8 mouse cellular contexts compared by ENCODE assay signal in genomic region chr6:145934697-145935240, GRCm38 (mm10). TPM values are rescaled to one million over a fixed set of nuclear protein-coding genes. Genes with fewer than 3 reads are reported as not detected.
DNase-seq lines count a peak whose midpoint lies in the region; ATAC-seq and TF ChIP-seq lines count a peak whose summit lies in the region.
"Had no signal": no experiment of that assay in that cellular context is flagged by ENCODE, and none has a peak within 500 bp of the region (broad histone marks: within the 10 kb centered on the region; RNA-seq: fewer than 3 reads in every experiment).

No protein-coding gene starts in this region.

- no peak for TF ChIP-seq POLR2A in spleen, adult 2 months (IDR thresholded peaks at IDR 0.05; ENCODE audit: low read depth, low read length)

- TF ChIP-seq CTCF in spleen, adult 2 months (IDR thresholded peaks at IDR 0.05; ENCODE audit: extremely low read depth, insufficient read depth, insufficient read length, insufficient replicate concordance), result no peak

- H3K4me2 ChIP-seq in heart, embryonic 11.5 days, result peak overlapping the region; percentile 84
- H3K4me2 ChIP-seq in stomach, embryonic 15.5 days, result peak overlapping the region; percentile 73

- no peak for DNase-seq in spleen, adult 2 months (ENCODE audit: low read depth in 1 of 2, low spot score in 2 of 2)
- no peak for DNase-seq in spleen, postnatal 4 days (ENCODE audit: low spot score in 2 of 2)
- DNase-seq in limb, embryonic 10.5 days (ENCODE audit: low spot score), result no peak

- no peaks in the 10 kb centered on the region for H3K27me3 ChIP-seq in spleen, adult 2 months (ENCODE audit: control insufficient read depth, insufficient read depth, low read length)
- H3K27me3 ChIP-seq in heart, embryonic 11.5 days (ENCODE audit: control insufficient read depth, insufficient read depth, low read length), result no peaks in the 10 kb centered on the region
- no peaks in the 10 kb centered on the region for H3K27me3 ChIP-seq in limb, embryonic 10.5 days (ENCODE audit: low read depth, poor library complexity, severe bottlenecking)
- no peaks in the 10 kb centered on the region for H3K27me3 ChIP-seq in stomach, embryonic 15.5 days (replicated peaks)

- H3K9me3 ChIP-seq in heart, embryonic 11.5 days (replicated peaks; ENCODE audit: control insufficient read depth, low read length), result no peaks in the 10 kb centered on the region
- no peaks in the 10 kb centered on the region for H3K9me3 ChIP-seq in limb, embryonic 10.5 days (replicated peaks)
- H3K9me3 ChIP-seq in stomach, embryonic 15.5 days, result no peaks in the 10 kb centered on the region

- 93% methylated on average over 9 of the region's 9 CpGs for WGBS in spleen, adult 2 months
- WGBS in heart, embryonic 11.5 days (ENCODE audit: insufficient replicate concordance), result 63% methylated on average over 9 of the region's 9 CpGs
- 77% methylated on average over 9 of the region's 9 CpGs for WGBS in limb, embryonic 10.5 days
- WGBS in stomach, embryonic 15.5 days, result 58% methylated on average over 9 of the region's 9 CpGs

- no peak for ATAC-seq in heart, embryonic 11.5 days (replicated peaks; ENCODE audit: insufficient number of reproducible peaks, low FRiP score, low TSS enrichment)
- peak; percentile 11; the same call in 1 of the 2 replicates for ATAC-seq in stomach, embryonic 15.5 days (ENCODE audit: insufficient read depth, low FRiP score, low read depth)
- no peak for ATAC-seq in activated CD4-positive, CD25-positive, alpha-beta regulatory T cell, adult 4 months
- no peak for ATAC-seq in megakaryocyte-erythroid progenitor cell, adult 5-6 weeks (replicated peaks; ENCODE audit: low FRiP score, low TSS enrichment, poor library complexity, severe bottlenecking)

- peak overlapping the region; percentile 90 for H3K9ac ChIP-seq in heart, embryonic 11.5 days (ENCODE audit: low read depth, low read length)
- peak overlapping the region; percentile 56; the same call in 1 of the 2 replicates for H3K9ac ChIP-seq in stomach, embryonic 15.5 days

- no peaks in the 10 kb centered on the region for H3K36me3 ChIP-seq in spleen, adult 2 months (ENCODE audit: control insufficient read depth, insufficient read depth, low read length)
- H3K36me3 ChIP-seq in heart, embryonic 11.5 days (ENCODE audit: control insufficient read depth, insufficient read depth, low read length), result no peaks in the 10 kb centered on the region
- no peaks in the 10 kb centered on the region for H3K36me3 ChIP-seq in limb, embryonic 10.5 days
- no peaks in the 10 kb centered on the region for H3K36me3 ChIP-seq in stomach, embryonic 15.5 days

- H3K4me3 ChIP-seq in spleen, adult 2 months (ENCODE audit: extremely low read depth, insufficient read depth, insufficient read length), result no peak overlapping the region; the same call in 1 of the 2 replicates
- peak overlapping the region; percentile 58 for H3K4me3 ChIP-seq in heart, embryonic 11.5 days (ENCODE audit: low read depth, low read length)
- peak overlapping the region; percentile 54 for H3K4me3 ChIP-seq in limb, embryonic 10.5 days
- peak overlapping the region; percentile 46 for H3K4me3 ChIP-seq in stomach, embryonic 15.5 days (replicated peaks)

- no peaks in the 10 kb centered on the region for H3K4me1 ChIP-seq in spleen, adult 2 months (ENCODE audit: control insufficient read depth, insufficient read depth, insufficient read length)
- peaks cover 14% of the 10 kb centered on the region; the same call in 1 of the 2 replicates for H3K4me1 ChIP-seq in heart, embryonic 11.5 days (ENCODE audit: control insufficient read depth, insufficient read depth, low read length)
- H3K4me1 ChIP-seq in limb, embryonic 10.5 days, result peaks cover 18% of the 10 kb centered on the region
- H3K4me1 ChIP-seq in stomach, embryonic 15.5 days, result 0 out of 2 replicates have a peak, but pooled peaks cover 9% of the 10 kb centered on the region

- H3K27ac ChIP-seq in spleen, adult 2 months (ENCODE audit: insufficient read depth, low read length), result peak overlapping the region; percentile 64; the same call in 1 of the 2 replicates
- H3K27ac ChIP-seq in heart, embryonic 11.5 days (ENCODE audit: low read depth, low read length), result peak overlapping the region; percentile 90
- peak overlapping the region; percentile 96 for H3K27ac ChIP-seq in limb, embryonic 10.5 days
- peak overlapping the region; percentile 83 for H3K27ac ChIP-seq in stomach, embryonic 15.5 days
- H3K27ac ChIP-seq: macrophage had no signal

RNA-seq across cellular contexts. Expression of gene Sspn, which starts 3.3 kb away (rescaled TPM):
- 2.0 TPM in 2 replicates for polyA plus RNA-seq in spleen, adult 2 months (2012; rRNA removed)
- 35.6 and 53.3 TPM in 2 replicates for polyA plus RNA-seq in heart, embryonic 11.5 days (2014; fragmentation: Nextera tagmentation; extraction: Ambion mirVana)
- 1.9 and 4.6 TPM in 2 replicates for polyA plus RNA-seq in limb, embryonic 10.5 days (2016; fragmentation: Nextera tagmentation; extraction: Ambion mirVana)
- 11.0 and 11.9 TPM in 2 replicates for polyA plus RNA-seq in stomach, embryonic 15.5 days (2015; fragmentation: Nextera tagmentation; extraction: Ambion mirVana)
- polyA plus RNA-seq in activated CD4-positive, CD25-positive, alpha-beta regulatory T cell, adult 4 months (2017; shearing (Covaris generic)), result not detected
- total RNA-seq in megakaryocyte-erythroid progenitor cell, adult 5-6 weeks (2014; fragmentation: Nextera tagmentation), result not detected in 2 replicates
- not detected in 2 replicates for total RNA-seq in megakaryocyte-erythroid progenitor cell, adult 5-6 weeks (2017)
